28 mouse cellular contexts compared by ENCODE assay signal in genomic region chr6:118045892-118046291, GRCm38 (mm10). TPM values are rescaled to one million over a fixed set of nuclear protein-coding genes. Genes with fewer than 3 reads are reported as not detected.
DNase-seq lines count a peak whose midpoint lies in the region; ATAC-seq and TF ChIP-seq lines count a peak whose summit lies in the region.
"Had no signal": no experiment of that assay in that cellular context is flagged by ENCODE, and none has a peak within 500 bp of the region (broad histone marks: within the 10 kb centered on the region; RNA-seq: fewer than 3 reads in every experiment).

No protein-coding gene starts in this region.

- TF ChIP-seq CTCF in lung, postnatal 0 days (IDR thresholded peaks at IDR 0.05), result no peak
- no peak for TF ChIP-seq CTCF in olfactory bulb, adult 2 months (IDR thresholded peaks at IDR 0.05; ENCODE audit: insufficient read depth, low read depth, low read length)

- no peak for TF ChIP-seq POLR2A in olfactory bulb, adult 2 months (IDR thresholded peaks at IDR 0.05; ENCODE audit: insufficient read depth, low read depth, low read length)

- no peak overlapping the region for H3K9ac ChIP-seq in heart, embryonic 11.5 days (ENCODE audit: low read depth, low read length)
- no peak overlapping the region for H3K9ac ChIP-seq in lung, postnatal 0 days (replicated peaks; ENCODE audit: low read depth)
- H3K9ac ChIP-seq: hindbrain, embryonic 15.5 days; liver, embryonic 12.5 days; liver, postnatal 0 days; neural tube, embryonic 12.5 days had no signal

- H3K4me3 ChIP-seq in heart, embryonic 10.5 days, result no peak overlapping the region
- no peak overlapping the region for H3K4me3 ChIP-seq in heart, embryonic 11.5 days (ENCODE audit: low read depth, low read length)
- no peak overlapping the region for H3K4me3 ChIP-seq in lung, postnatal 0 days (ENCODE audit: low read depth, low read length)
- no peak overlapping the region for H3K4me3 ChIP-seq in olfactory bulb, adult 2 months (ENCODE audit: insufficient read depth, low read depth, low read length)
- H3K4me3 ChIP-seq: erythroblast, embryonic 14.5 days; hindbrain, embryonic 15.5 days; liver, embryonic 12.5 days; neural tube, embryonic 12.5 days had no signal

- no peak for ATAC-seq in heart, embryonic 11.5 days (replicated peaks; ENCODE audit: insufficient number of reproducible peaks, low FRiP score, low TSS enrichment)
- ATAC-seq in lung, postnatal 0 days, result peak; percentile 88
- ATAC-seq: forebrain, embryonic 16.5 days; liver, embryonic 12.5 days; liver, postnatal 0 days; midbrain, embryonic 16.5 days; Patski had no signal

- H3K4me1 ChIP-seq in heart, embryonic 10.5 days, result peaks cover 17% of the 10 kb centered on the region
- peaks cover 8% of the 10 kb centered on the region for H3K4me1 ChIP-seq in heart, embryonic 11.5 days (ENCODE audit: control insufficient read depth, insufficient read depth, low read length)
- peaks cover 27% of the 10 kb centered on the region for H3K4me1 ChIP-seq in lung, postnatal 0 days (ENCODE audit: insufficient read depth, low read depth, low read length)
- peaks cover 39% of the 10 kb centered on the region for H3K4me1 ChIP-seq in olfactory bulb, adult 2 months (ENCODE audit: control insufficient read depth, insufficient read depth, low read length)
- H3K4me1 ChIP-seq: hindbrain, embryonic 15.5 days; liver, embryonic 12.5 days; neural tube, embryonic 12.5 days had no signal

- peak; percentile 80 for TF ChIP-seq EP300 in lung, postnatal 0 days (IDR thresholded peaks at IDR 0.05)

- H3K27me3 ChIP-seq in heart, embryonic 10.5 days (ENCODE audit: insufficient read depth, poor library complexity, severe bottlenecking), result 0 out of 2 replicates have a peak, but pooled peaks cover 3% of the 10 kb centered on the region
- no peaks in the 10 kb centered on the region for H3K27me3 ChIP-seq in heart, embryonic 11.5 days (ENCODE audit: control insufficient read depth, insufficient read depth, low read length)
- no peaks in the 10 kb centered on the region for H3K27me3 ChIP-seq in lung, postnatal 0 days (replicated peaks; ENCODE audit: insufficient read depth, low read length)
- H3K27me3 ChIP-seq: hindbrain, embryonic 15.5 days; liver, embryonic 12.5 days; neural tube, embryonic 12.5 days; Patski had no signal

- 43% methylated on average over 7 of the region's 7 CpGs for WGBS in heart, embryonic 10.5 days
- WGBS in heart, embryonic 11.5 days (ENCODE audit: insufficient replicate concordance), result 37% methylated on average over 7 of the region's 7 CpGs
- 36% methylated on average over 7 of the region's 7 CpGs for WGBS in lung, postnatal 0 days
- WGBS in olfactory bulb, adult 2 months, result 30% methylated on average over 7 of the region's 7 CpGs

- H3K36me3 ChIP-seq in heart, embryonic 10.5 days, result no peaks in the 10 kb centered on the region
- H3K36me3 ChIP-seq in heart, embryonic 11.5 days (ENCODE audit: control insufficient read depth, insufficient read depth, low read length), result no peaks in the 10 kb centered on the region
- H3K36me3 ChIP-seq in lung, postnatal 0 days (ENCODE audit: insufficient read depth, low read length), result no peaks in the 10 kb centered on the region
- H3K36me3 ChIP-seq: hindbrain, embryonic 15.5 days; liver, embryonic 12.5 days; neural tube, embryonic 12.5 days had no signal

- DNase-seq in heart, embryonic 10.5 days (ENCODE audit: low spot score), result peak; percentile 58
- peak; percentile 51 to 74 for DNase-seq in lung, adult 18-20 months
- DNase-seq in lung, postnatal 14 days, result no peak
- peak; percentile 89 for DNase-seq in lung, postnatal 0 days (ENCODE audit: low spot score)
- no peak for DNase-seq in urinary bladder, postnatal 4 days (ENCODE audit: low spot score in 2 of 2)
- DNase-seq in thymus, postnatal 14 days, result no peak
- DNase-seq: adrenal gland, postnatal 10 days; cerebellum, adult 11-12 months; cerebellum, postnatal 14 days; gastrocnemius, postnatal 10 days; heart, postnatal 4 days; kidney, adult 8-10 months; kidney, postnatal 4 days; layer of hippocampus, adult 9-11 months; liver, postnatal 0 days; right cerebral cortex, postnatal 14 days; thymus, postnatal 25 days had no signal

- H3K9me3 ChIP-seq in heart, embryonic 10.5 days, result no peaks in the 10 kb centered on the region
- H3K9me3 ChIP-seq in heart, embryonic 11.5 days (replicated peaks; ENCODE audit: control insufficient read depth, low read length), result no peaks in the 10 kb centered on the region
- H3K9me3 ChIP-seq in lung, postnatal 0 days (ENCODE audit: low read length), result no peaks in the 10 kb centered on the region
- H3K9me3 ChIP-seq: hindbrain, embryonic 15.5 days; liver, embryonic 12.5 days; neural tube, embryonic 12.5 days had no signal

- H3K4me2 ChIP-seq in heart, embryonic 11.5 days, result no peak overlapping the region
- H3K4me2 ChIP-seq in lung, postnatal 0 days (replicated peaks; ENCODE audit: low read depth, low read length), result no peak overlapping the region
- H3K4me2 ChIP-seq: hindbrain, embryonic 15.5 days; liver, embryonic 12.5 days; midbrain, embryonic 11.5 days; neural tube, embryonic 12.5 days had no signal

- peak overlapping the region; percentile 38; the same call in 1 of the 2 replicates for H3K27ac ChIP-seq in heart, embryonic 10.5 days
- H3K27ac ChIP-seq in heart, embryonic 11.5 days (ENCODE audit: low read depth, low read length), result no peak overlapping the region
- H3K27ac ChIP-seq in lung, postnatal 0 days (ENCODE audit: low read length), result peak overlapping the region; percentile 71
- peak overlapping the region; percentile 82 for H3K27ac ChIP-seq in olfactory bulb, adult 2 months (ENCODE audit: insufficient read depth, low read depth, low read length)
- H3K27ac ChIP-seq: hindbrain, embryonic 15.5 days; kidney, postnatal 0 days; liver, embryonic 12.5 days; neural tube, embryonic 12.5 days had no signal

RNA-seq across cellular contexts. Expression of gene Rasgef1a, which starts 34.7 kb away (rescaled TPM):
- polyA plus RNA-seq in heart, embryonic 10.5 days (2016; fragmentation: Nextera tagmentation; extraction: Ambion mirVana), result 0.35 and 0.43 TPM in 2 replicates
- polyA plus RNA-seq in heart, embryonic 11.5 days (2014; fragmentation: Nextera tagmentation; extraction: Ambion mirVana), result 0.30 and 0.49 TPM in 2 replicates
- polyA plus RNA-seq in lung, postnatal 0 days (2015; fragmentation: Nextera tagmentation; extraction: Ambion mirVana), result 26.3 and 35.2 TPM in 2 replicates
- not detected in 2 replicates for polyA plus RNA-seq in olfactory bulb, adult 2 months (2012; ENCODE audit: insufficient read depth, insufficient read length, low replicate concordance, missing spikeins)
- polyA plus RNA-seq: erythroblast, embryonic 14.5 days; liver, embryonic 12.5 days had no signal

Comparison
In these comparisons a context has a peak if more than half of its experiments do, and no peak if none do; other contexts are left out.
1. DNase-seq: peak in heart, embryonic 10.5 days (single experiment), lung, adult 18-20 months (2 of 2) and lung, postnatal 0 days (single experiment); none in lung, postnatal 14 days (single experiment), urinary bladder, postnatal 4 days (0 of 2) and thymus, postnatal 14 days (single experiment).